Mouse (Mus musculus): Measurements from ENCODE around the gene Map3k13.

GRCm38 (mm10) chr16:21804258-21804657, 10.1 kb downstream of the Map3k13 start:
- TF ChIP-seq CTCF (IDR thresholded peaks at IDR 0.05 in 2 of 3, conservative IDR thresholded peaks at IDR 0.05 in 1 of 3; ENCODE audit: control insufficient read depth in 1 of 3, insufficient read depth in 1 of 3, low read depth in 2 of 3, low read length in 3 of 3, poor library complexity in 1 of 3, severe bottlenecking in 1 of 3) (no peak), MAX (IDR thresholded peaks at IDR 0.05; ENCODE audit: low read length) (no peak), POLR2A (IDR thresholded peaks at IDR 0.05; ENCODE audit: control insufficient read depth in 1 of 2, insufficient read depth in 1 of 2, low read depth in 1 of 2, low read length in 2 of 2, poor library complexity in 1 of 2) (no peak), ZC3H11A (IDR thresholded peaks at IDR 0.05; ENCODE audit: low read depth, low read length) (no peak), ZNF384 (IDR thresholded peaks at IDR 0.05; ENCODE audit: low read depth, low read length) (no peak), CHD1 (IDR thresholded peaks at IDR 0.05; ENCODE audit: low read depth, low read length) (no peak), EP300 (IDR thresholded peaks at IDR 0.05; ENCODE audit: low read depth in 1 of 2, low read length in 2 of 2) (no peak), TAL1 (IDR thresholded peaks at IDR 0.05; ENCODE audit: low read length) (no peak), POLR2AphosphoS5 (IDR thresholded peaks at IDR 0.05; ENCODE audit: borderline replicate concordance, low read depth, low read length) (no peak), RAD21 (IDR thresholded peaks at IDR 0.05; ENCODE audit: low read depth, low read length) (no peak)

Measured in MEL (cell line).